Mouse (Mus musculus): ENCODE results near the gene Gm5128. TPM values are rescaled to one million over a fixed set of nuclear protein-coding genes. Genes with fewer than 3 reads are reported as not detected.
A peak's percentile ranks its signal among the peaks of the same experiment; 100 is the strongest.
"Not testable (repeated sequence)": the region's sequence is repeated elsewhere in the genome, so short reads cannot be mapped to it uniquely, and the experiment has no call there.

Gm5128 gene
- total RNA-seq (2015) (0.07 TPM in 1 of 2 replicates, not detected in the other), total RNA-seq (2017) (0.33 TPM in 1 of 2 replicates, not detected in the other)

GRCm38 (mm10) chrX:135372984-135373383 lies at the start of gene Gm5128:
Gene Gm5128, plus strand, starts transcription at chrX:135373284.
- ATAC-seq (replicated peaks; ENCODE audit: poor library complexity), result not testable (repeated sequence)

GRCm38 (mm10) chrX:135360685-135361084 lies 12.4 kb upstream of the Gm5128 start:
- peak; percentile 66; the same call in 1 of the 2 replicates for ATAC-seq (replicated peaks; ENCODE audit: poor library complexity)

GRCm38 (mm10) chrX:135361943-135362342 lies 11.1 kb upstream of the Gm5128 start:
- peak; percentile 80 for ATAC-seq (replicated peaks; ENCODE audit: poor library complexity)

- ATAC-seq (replicated peaks; ENCODE audit: poor library complexity), result not testable (repeated sequence)
Measured at GRCm38 (mm10) chrX:135403578-135403977, 30.5 kb downstream of the Gm5128 start.

GRCm38 (mm10) chrX:135421203-135421602 lies 48.1 kb downstream of the Gm5128 start:
- ATAC-seq (replicated peaks; ENCODE audit: poor library complexity), result peak; percentile 78

- peak; percentile 57 for ATAC-seq (replicated peaks; ENCODE audit: poor library complexity)
Measured at GRCm38 (mm10) chrX:135421824-135422223, 48.7 kb downstream of the Gm5128 start.

- peak; percentile 78 for ATAC-seq (replicated peaks; ENCODE audit: poor library complexity)
Measured at GRCm38 (mm10) chrX:135422473-135422872, 49.4 kb downstream of the Gm5128 start.

Other genes starting within 250 kb of the Gm5128 start
- gene Gm15023, start 195.7 kb upstream of the Gm5128 start, total RNA-seq (2015), result not detected in 2 replicates
- not detected in 2 replicates for gene Gm15023, start 195.7 kb upstream of the Gm5128 start, total RNA-seq (2017)
- gene Tceal6, start 162.6 kb upstream of the Gm5128 start, total RNA-seq (2015), result not detected in 2 replicates
- not detected in 2 replicates for gene Tceal6, start 162.6 kb upstream of the Gm5128 start, total RNA-seq (2017)
- gene Pramel3, start 71.0 kb upstream of the Gm5128 start, total RNA-seq (2015), result not detected in 2 replicates
- gene Pramel3, start 71.0 kb upstream of the Gm5128 start, total RNA-seq (2017), result not detected in 2 replicates
- not detected in 2 replicates for gene Gm7903, start 60.6 kb downstream of the Gm5128 start, total RNA-seq (2015)
- gene Gm7903, start 60.6 kb downstream of the Gm5128 start, total RNA-seq (2017), result 0.30 TPM in 1 of 2 replicates, not detected in the other
- gene AV320801, start 121.3 kb downstream of the Gm5128 start, total RNA-seq (2015), result not detected in 2 replicates
- gene AV320801, start 121.3 kb downstream of the Gm5128 start, total RNA-seq (2017), result not detected in 2 replicates
- gene Nxf7, start 225.5 kb downstream of the Gm5128 start, total RNA-seq (2015), result 0.66 and 1.0 TPM in 2 replicates
- gene Nxf7, start 225.5 kb downstream of the Gm5128 start, total RNA-seq (2017), result 1.0 TPM in 1 of 2 replicates, not detected in the other

Data from megakaryocyte progenitor cell, adult 5-6 weeks (primary cell).